Mouse (Mus musculus) ES-Bruce4 (cell line): ENCODE results near the gene Slco2b1. TPM values are rescaled to one million over a fixed set of nuclear protein-coding genes. Genes with fewer than 3 reads are reported as not detected.

ENCODE experiments used
- H3K27ac ChIP-seq: 2 replicates; pipeline ENCODE4 v1.5.1; 2012; ENCODE audit warnings: low read length, inconsistent platforms; ENCODE audit not compliant: insufficient read depth
- H3K27me3 ChIP-seq: 2 replicates; pipeline ENCODE4 v1.6.1; 2012; ENCODE audit warnings: mild to moderate bottlenecking, low read length, inconsistent platforms; ENCODE audit not compliant: control insufficient read depth, poor library complexity, insufficient read depth, severe bottlenecking
- H3K36me3 ChIP-seq: 2 replicates; pipeline ENCODE4 v1.6.1; 2012; ENCODE audit warnings: inconsistent platforms, mild to moderate bottlenecking, low read length, moderate library complexity; ENCODE audit not compliant: control insufficient read depth, poor library complexity, insufficient read depth, severe bottlenecking
- H3K4me1 ChIP-seq: one replicate; pipeline ENCODE4 v1.8.1; 2011; ENCODE audit warnings: low read length; ENCODE audit not compliant: control insufficient read depth, insufficient read depth
- H3K4me3 ChIP-seq: 2 replicates; pipeline ENCODE4 v1.5.1; 2011; ENCODE audit warnings: low read depth, mild to moderate bottlenecking, low read length
- H3K9ac ChIP-seq: 2 replicates; pipeline ENCODE4 v1.6.1; 2012; ENCODE audit warnings: low read depth, mild to moderate bottlenecking, inconsistent platforms; ENCODE audit not compliant: poor library complexity, severe bottlenecking
- H3K9me3 ChIP-seq: replicated peaks from 2 replicates; pipeline ENCODE4 v1.6.1; 2012; ENCODE audit warnings: mild to moderate bottlenecking, low read length, inconsistent platforms; ENCODE audit not compliant: control insufficient read depth, poor library complexity, insufficient read depth, severe bottlenecking
- CTCF ChIP-seq: IDR thresholded peaks from one replicate; pipeline ENCODE4 v1.8.1; 2011; ENCODE audit warnings: low read depth, low read length
- EP300 ChIP-seq: IDR thresholded peaks from 2 replicates; pipeline ENCODE4 v1.6.1; 2011; ENCODE audit warnings: low read depth, low read length; ENCODE audit not compliant: insufficient read depth
- POLR2A ChIP-seq: IDR thresholded peaks from one replicate; pipeline ENCODE4 v1.8.1; 2011; ENCODE audit warnings: low read length; ENCODE audit not compliant: insufficient read depth
- polyA plus RNA-seq: library from polyadenylated mRNA; stranded (reverse); fragments of >200 nt; gene quantifications from 2 replicates; pipeline ENCODE4 v1.2.4, GENCODE M21; 2011; ENCODE audit warnings: low read depth; ENCODE audit not compliant: missing spikeins, insufficient read depth, insufficient read length

The Slco2b1 gene
- polyA plus RNA-seq, 1 experiment = not detected

GRCm38 (mm10) chr7:99659379-99660029, 51.6 kb downstream of the Slco2b1 start:
- TF ChIP-seq POLR2A (no peak), CTCF (peak; percentile 74)
- no peak overlapping the region for H3K9ac ChIP-seq
- no peaks in the 10 kb centered on the region for H3K4me1 ChIP-seq
- no peaks in the 10 kb centered on the region for H3K9me3 ChIP-seq
- H3K4me3 ChIP-seq = no peak overlapping the region
- no peaks in the 10 kb centered on the region for H3K36me3 ChIP-seq
- no peak overlapping the region for H3K27ac ChIP-seq
- no peaks in the 10 kb centered on the region for H3K27me3 ChIP-seq

DNA sequence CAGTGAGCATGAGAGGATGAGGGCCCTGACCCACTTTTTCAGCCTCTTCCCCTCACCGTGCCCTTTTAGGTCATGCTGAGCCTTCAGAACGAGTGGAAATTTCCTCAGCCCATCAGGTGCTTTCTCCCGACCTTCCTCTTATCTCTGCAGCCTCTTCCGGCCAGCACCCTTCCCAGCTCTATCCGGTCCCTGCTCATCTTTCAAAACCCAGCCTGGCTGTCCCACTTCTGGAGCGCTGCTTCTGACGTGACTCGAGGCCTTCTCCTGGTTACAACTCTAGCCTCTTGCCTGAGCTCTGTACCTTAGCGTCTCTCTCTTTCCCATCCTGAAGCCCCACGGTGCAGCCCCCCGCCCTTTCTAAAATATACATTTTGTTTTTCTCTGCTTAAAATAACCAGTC, 56.9 kb downstream of the Slco2b1 start:
- Histone ChIP-seq H3K27me3 (no peaks in the 10 kb centered on the region), H3K4me1 (no peaks in the 10 kb centered on the region), H3K27ac (no peak overlapping the region), H3K4me3 (no peak overlapping the region), H3K9me3 (no peaks in the 10 kb centered on the region), H3K9ac (no peak overlapping the region), H3K36me3 (no peaks in the 10 kb centered on the region)
- TF ChIP-seq EP300 = no peak
- no peak for TF ChIP-seq POLR2A
- no peak for TF ChIP-seq CTCF

DNA sequence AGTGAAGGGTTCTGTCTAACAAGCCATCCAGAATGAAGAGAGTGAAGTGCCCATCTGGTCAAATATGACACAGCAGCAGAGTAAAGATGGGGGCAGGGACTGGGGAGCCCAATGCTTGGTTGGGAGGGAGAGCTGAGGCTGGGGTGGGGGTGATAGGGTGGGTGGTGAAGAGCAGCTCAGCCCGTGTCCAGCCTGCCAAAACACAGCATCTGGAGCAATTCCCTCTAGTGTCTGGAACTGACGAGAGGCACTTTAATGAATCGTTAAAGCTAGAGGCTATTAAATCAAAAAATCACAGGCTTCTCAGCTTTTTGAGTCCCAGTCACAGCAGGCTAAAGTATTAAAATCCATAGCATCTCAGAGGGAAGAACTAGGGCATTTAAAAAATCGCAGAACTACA, 61.6 kb downstream of the Slco2b1 start:
- H3K4me1 ChIP-seq = no peaks in the 10 kb centered on the region
- H3K4me3 ChIP-seq = no peak overlapping the region
- H3K36me3 ChIP-seq = no peaks in the 10 kb centered on the region
- TF ChIP-seq CTCF (no peak), EP300 (no peak), POLR2A (no peak)
- H3K9me3 ChIP-seq = no peaks in the 10 kb centered on the region
- no peaks in the 10 kb centered on the region for H3K27me3 ChIP-seq
- H3K27ac ChIP-seq = no peak overlapping the region
- H3K9ac ChIP-seq = no peak overlapping the region

DNA sequence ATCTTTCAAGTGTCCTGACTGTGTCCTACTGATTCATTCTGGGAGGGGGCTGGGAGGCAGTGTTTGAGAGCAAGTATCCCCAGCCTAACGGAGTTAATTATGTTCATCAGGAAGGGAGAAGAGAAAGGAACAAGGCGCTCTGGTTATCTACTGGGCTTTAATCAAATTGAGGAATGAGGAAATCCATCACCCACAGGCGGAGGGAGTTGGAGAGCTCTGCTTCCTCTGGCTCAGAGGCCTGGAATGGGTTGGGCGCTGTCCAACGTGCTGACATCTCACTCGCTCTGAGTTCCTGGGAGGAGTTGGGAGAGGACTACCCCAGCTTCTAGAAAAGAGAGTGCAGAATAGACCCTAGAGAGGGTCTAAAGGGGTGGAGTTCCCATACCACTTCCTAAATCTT, 62.5 kb downstream of the Slco2b1 start:
- no peak for TF ChIP-seq CTCF
- no peak for TF ChIP-seq POLR2A
- TF ChIP-seq EP300 = no peak
- Histone ChIP-seq H3K4me1 (no peaks in the 10 kb centered on the region), H3K27me3 (no peaks in the 10 kb centered on the region), H3K9me3 (no peaks in the 10 kb centered on the region), H3K27ac (no peak overlapping the region), H3K9ac (no peak overlapping the region), H3K4me3 (no peak overlapping the region), H3K36me3 (no peaks in the 10 kb centered on the region)

DNA sequence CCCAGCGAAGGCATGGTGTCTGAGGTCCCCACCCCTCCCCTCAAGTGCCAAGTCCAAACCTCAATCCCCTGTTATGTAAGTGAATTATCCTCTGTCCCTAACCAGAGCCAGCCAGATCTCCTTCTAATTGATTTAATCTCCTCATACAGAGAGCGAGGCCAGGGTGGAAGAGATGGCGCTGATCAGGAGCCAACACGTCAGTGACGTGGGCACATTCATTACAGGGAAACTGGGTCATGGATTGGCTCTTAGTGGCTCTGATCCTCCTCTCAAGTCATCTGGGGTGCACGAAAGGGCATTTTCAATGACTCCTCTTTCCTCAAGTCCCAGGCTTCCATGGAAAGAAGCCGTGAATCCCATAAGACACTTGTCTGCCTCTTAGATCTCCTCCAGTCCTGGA, 66.4 kb downstream of the Slco2b1 start:
- Histone ChIP-seq H3K4me1 (no peaks in the 10 kb centered on the region), H3K27ac (no peak overlapping the region), H3K9ac (no peak overlapping the region), H3K4me3 (no peak overlapping the region), H3K9me3 (no peaks in the 10 kb centered on the region), H3K36me3 (no peaks in the 10 kb centered on the region), H3K27me3 (no peaks in the 10 kb centered on the region)
- TF ChIP-seq EP300 = no peak
- TF ChIP-seq POLR2A = no peak
- no peak for TF ChIP-seq CTCF

DNA sequence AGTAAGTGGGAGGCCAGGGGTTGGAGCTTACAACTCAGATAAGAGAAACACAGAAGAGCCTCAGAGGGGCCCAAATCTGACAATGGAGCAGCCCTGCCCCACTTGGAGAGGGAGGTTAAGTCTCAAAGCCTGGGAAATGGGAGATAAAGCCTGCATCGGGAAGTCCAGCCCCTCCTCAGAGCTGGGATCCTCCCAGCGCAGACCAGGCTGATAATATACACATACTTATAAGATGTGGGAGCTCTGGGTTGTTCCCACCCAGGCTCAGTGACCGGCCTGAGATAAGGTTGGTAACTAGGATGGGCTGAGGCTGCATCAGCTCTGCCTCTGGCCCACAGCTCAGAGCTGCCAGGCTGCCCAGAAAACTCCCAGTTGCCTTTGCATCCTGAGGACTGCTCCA, 69.1 kb downstream of the Slco2b1 start:
- TF ChIP-seq POLR2A (no peak), EP300 (no peak), CTCF (no peak)
- Histone ChIP-seq H3K9ac (no peak overlapping the region), H3K9me3 (no peaks in the 10 kb centered on the region), H3K36me3 (no peaks in the 10 kb centered on the region), H3K27me3 (no peaks in the 10 kb centered on the region), H3K27ac (no peak overlapping the region), H3K4me1 (no peaks in the 10 kb centered on the region), H3K4me3 (no peak overlapping the region)
